Mouse (Mus musculus) cortical plate, adult 2 months (tissue): ENCODE measurements around the gene Cad. TPM values are rescaled to one million over a fixed set of nuclear protein-coding genes. Genes with fewer than 3 reads are reported as not detected.
"Not testable (repeated sequence)": the region's sequence is repeated elsewhere in the genome, so short reads cannot be mapped to it uniquely, and the experiment has no call there.

Source experiments
- H3K27ac ChIP-seq: fragments of 200-500 bp; 2 replicates; pipeline ENCODE4 v1.5.1; 2012; ENCODE audit warnings: low read length, control low read depth, inconsistent platforms; ENCODE audit not compliant: insufficient read depth
- H3K4me1 ChIP-seq: fragments of 200-500 bp; 2 replicates; pipeline ENCODE4 v1.6.1; 2011; ENCODE audit warnings: low read length; ENCODE audit not compliant: control insufficient read depth, insufficient read depth
- H3K4me3 ChIP-seq: fragments of 200-500 bp; 2 replicates; pipeline ENCODE4 v1.5.1; 2011; ENCODE audit warnings: mild to moderate bottlenecking, low read length, control low read depth; ENCODE audit not compliant: insufficient read depth
- CTCF ChIP-seq: fragments of 200-500 bp; IDR thresholded peaks from 2 replicates; pipeline ENCODE4 v1.5.1; 2011; ENCODE audit warnings: mild to moderate bottlenecking, control low read depth, low read length; ENCODE audit not compliant: insufficient read depth; ENCODE audit errors: extremely low read depth
- POLR2A ChIP-seq: fragments of 200-500 bp; IDR thresholded peaks from 2 replicates; pipeline ENCODE4 v1.6.1; 2011; ENCODE audit warnings: mild to moderate bottlenecking, low read length, control low read depth; ENCODE audit not compliant: insufficient read depth; ENCODE audit errors: extremely low read depth
- polyA plus RNA-seq: library from polyadenylated mRNA; depleted of rRNA; stranded (reverse); fragments of >200 nt; gene quantifications from 2 replicates; pipeline ENCODE4 v1.2.3, GENCODE M21; 2012; rRNA removed

Cad gene
- polyA plus RNA-seq, result 13.4 and 14.1 TPM in 2 replicates

DNA sequence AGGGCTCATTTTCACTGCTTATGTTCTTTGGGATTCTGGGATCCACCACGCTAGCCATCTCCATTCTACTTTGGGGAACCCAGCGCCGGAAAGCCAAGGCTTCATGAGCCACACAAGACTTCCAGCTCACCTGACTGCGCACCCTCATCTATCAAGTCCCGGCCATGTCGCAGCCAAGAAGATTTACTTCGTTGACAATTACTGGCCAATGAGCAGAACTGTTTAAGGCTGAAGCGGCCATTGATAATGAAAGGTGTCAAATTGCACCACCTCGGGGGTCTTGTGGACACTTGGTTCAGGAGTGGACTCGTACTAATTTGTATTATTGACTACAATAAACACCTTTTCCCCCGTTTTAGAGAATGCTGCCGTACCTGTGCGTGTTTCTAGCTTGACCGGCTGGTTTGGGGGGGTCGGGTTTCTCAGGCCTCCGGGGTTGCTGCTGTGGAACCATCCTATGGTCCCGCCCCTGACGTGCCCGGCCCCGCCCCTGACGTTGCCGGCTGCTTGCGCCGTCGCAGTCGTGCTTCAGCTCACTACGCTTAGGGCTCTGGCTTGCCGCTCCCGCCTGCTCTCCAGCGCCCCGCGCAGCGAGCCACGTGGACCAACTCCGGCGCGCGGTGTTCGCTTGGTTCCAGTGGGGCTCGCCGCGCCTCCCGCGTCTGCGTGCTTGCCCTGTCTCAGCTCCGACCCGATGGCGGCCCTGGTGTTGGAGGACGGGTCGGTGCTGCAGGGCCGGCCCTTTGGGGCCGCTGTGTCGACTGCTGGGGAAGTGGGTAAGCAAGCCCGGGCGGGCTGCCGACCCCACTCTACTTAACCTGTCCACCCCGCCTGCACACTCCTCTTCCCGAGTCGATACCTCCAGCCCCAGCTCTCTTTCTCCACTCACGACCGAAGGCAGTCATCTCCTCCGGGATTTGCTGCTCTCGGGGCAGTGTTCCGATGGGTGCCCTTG lies at the start of gene Cad:
Cad (plus strand) TSS at position 520 of the 955 bp plus-strand sequence.
- H3K4me3 ChIP-seq, result peak within 1 kb of the TSS; percentile 64
- 0 out of 2 replicates have a peak within 1 kb of the TSS, but pooled peaks have one; percentile 25 for H3K27ac ChIP-seq
- peaks cover 4% of the 10 kb centered on the region; the same call in 1 of the 2 replicates for H3K4me1 ChIP-seq
- TF ChIP-seq CTCF, result no peak
- TF ChIP-seq POLR2A, result peak; percentile 62

DNA sequence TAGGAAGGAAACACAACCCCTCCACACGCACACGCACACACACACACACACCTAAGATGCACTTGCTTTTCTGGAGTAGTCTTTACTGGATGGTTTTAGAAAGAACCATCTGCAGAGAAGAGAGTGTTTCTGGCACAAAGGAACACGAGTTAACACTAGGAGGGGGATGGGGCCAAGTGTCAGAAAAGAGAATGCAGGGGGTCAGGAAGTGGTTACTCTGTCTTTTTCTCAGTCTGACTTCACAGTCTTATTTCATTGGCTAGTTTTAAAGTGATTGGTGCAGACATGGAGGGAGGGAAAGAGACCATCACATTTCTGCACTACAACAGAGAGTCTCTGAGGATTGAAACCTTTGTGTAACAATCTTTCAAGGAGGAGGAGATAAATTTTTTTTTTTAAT lies 41.8 kb upstream of the Cad start:
- H3K27ac ChIP-seq, result no peak overlapping the region
- H3K4me3 ChIP-seq, result no peak overlapping the region
- no peaks in the 10 kb centered on the region for H3K4me1 ChIP-seq
- TF ChIP-seq CTCF (no peak), POLR2A (no peak)

DNA sequence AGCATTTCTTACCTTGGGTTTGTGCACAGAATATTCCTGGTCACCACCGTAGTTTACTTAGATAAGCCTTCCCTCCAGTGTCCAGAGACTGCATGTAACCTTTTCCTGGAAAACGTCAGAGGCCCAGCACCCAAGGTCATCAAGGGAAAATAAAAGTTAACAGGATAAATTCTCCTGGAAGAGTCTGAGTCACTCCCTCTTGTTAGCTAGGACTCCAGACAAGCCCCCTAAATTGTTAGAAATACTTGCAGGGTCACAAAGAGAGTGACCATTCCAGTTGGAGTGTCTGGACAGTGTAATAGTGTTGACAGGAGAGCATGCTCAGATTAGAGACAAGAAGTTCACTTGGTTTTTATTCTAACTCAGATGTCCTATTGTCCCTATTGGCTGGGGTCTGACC lies 38.7 kb upstream of the Cad start:
- H3K4me3 ChIP-seq, result no peak overlapping the region
- no peak overlapping the region for H3K27ac ChIP-seq
- no peak for TF ChIP-seq POLR2A
- TF ChIP-seq CTCF, result no peak
- no peaks in the 10 kb centered on the region for H3K4me1 ChIP-seq

DNA sequence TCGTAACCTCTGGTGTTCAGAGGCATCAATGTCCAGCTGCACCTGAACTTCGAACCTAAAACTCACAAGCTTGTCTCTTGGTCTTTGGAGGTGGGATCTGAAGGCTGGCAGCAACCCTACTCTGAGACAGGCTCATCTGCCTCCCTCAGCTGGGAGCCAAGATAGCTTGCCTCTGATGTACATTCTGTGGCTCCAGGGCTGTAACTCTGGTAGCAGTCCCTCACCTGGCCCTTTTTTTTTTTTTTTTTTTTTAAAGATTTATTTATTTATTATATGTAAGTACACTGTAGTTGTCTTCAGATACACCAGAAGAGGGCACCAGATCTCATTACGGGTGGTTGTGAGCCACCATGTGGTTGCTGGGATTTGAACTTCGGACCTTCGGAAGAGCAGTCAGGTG lies 32.8 kb upstream of the Cad start:
- not testable (repeated sequence) for H3K4me1 ChIP-seq, H3K27ac ChIP-seq, H3K4me3 ChIP-seq

DNA sequence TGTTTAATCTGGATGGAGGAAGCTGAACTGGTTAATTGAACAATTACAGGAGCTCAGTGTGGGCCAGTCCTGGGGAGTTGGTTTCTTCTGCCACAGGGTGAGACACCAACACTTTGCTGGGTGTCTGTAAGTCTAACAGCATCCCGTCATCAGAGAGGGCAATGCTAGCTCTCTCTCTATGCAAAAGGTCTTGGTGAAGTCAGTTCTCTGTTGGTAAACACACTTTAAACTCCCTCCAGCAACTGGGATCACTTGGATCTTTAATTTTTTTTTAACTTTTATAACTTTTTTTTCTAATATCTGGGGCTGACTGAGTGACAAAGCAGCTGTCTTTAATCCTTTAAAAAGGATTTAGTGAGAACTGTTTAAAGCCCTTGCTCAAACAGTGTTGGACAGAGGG lies 31.9 kb upstream of the Cad start:
- TF ChIP-seq POLR2A, result no peak
- TF ChIP-seq CTCF, result no peak
- Histone ChIP-seq H3K4me3 (no peak overlapping the region), H3K4me1 (no peaks in the 10 kb centered on the region), H3K27ac (no peak overlapping the region)

DNA sequence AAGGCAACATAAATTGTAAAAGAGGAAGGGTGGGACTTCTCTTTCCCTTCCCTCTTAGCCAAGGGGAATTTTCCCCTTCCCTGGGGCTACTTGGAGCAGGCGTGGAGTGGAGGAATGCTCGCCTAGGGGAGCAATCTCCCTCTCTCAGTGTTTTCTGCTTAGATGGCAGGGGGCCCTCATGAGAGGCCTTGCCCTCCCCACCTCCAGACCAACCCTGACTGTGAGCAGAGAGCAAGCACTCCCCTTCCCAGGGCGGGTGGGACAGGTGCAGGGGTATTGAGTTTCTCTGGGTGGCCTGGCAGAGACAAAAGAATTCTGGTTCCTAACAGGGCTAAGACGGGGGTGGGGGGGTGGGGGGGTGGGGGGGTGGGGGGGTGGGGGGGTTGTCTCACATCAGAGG lies 31.3 kb upstream of the Cad start:
- Histone ChIP-seq H3K4me1 (no peaks in the 10 kb centered on the region), H3K4me3 (no peak overlapping the region), H3K27ac (no peak overlapping the region)
- TF ChIP-seq CTCF (no peak), POLR2A (no peak)

DNA sequence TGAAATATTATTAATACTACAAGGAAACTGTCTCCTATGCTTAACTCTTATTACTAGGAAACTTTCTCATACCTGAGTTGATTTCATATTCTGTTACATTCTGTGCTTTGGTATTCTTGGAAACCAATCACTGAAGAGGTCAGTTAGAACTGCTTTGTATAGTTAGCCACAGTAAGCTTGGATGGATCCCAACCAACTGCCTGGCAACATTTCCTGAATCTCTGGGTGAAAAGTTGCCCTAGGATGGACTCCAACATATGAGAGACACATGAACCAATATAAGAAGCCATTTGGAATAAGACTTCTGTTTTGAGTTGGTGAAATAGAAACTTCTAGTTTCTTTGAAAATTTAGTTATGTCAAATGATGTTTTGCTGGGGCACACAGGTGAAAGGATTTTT lies 29.9 kb upstream of the Cad start:
- TF ChIP-seq CTCF, result no peak
- TF ChIP-seq POLR2A, result no peak
- H3K4me3 ChIP-seq, result no peak overlapping the region
- no peaks in the 10 kb centered on the region for H3K4me1 ChIP-seq
- H3K27ac ChIP-seq, result no peak overlapping the region

DNA sequence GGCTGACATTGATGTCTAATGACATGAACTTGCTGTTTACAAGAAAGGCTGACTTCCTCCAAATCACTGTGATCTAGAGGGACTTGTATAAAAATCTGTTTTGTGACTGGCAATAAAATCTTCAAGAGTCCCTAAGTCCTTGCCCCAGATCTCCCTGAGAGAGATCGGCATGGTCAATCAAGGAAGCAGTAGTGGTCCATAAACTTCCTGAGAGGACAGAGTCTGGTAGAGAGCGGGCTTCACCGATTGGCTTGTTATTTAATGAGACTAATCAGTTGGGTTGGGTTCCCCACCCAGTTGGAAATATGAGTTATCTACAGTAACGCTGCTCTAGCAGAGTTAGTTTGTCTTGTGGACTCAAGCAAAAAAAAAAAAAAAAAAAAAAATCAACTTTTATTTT lies 23.7 kb upstream of the Cad start:
- no peak overlapping the region for H3K27ac ChIP-seq
- no peaks in the 10 kb centered on the region for H3K4me1 ChIP-seq
- TF ChIP-seq CTCF, result no peak
- TF ChIP-seq POLR2A, result no peak
- no peak overlapping the region for H3K4me3 ChIP-seq

DNA sequence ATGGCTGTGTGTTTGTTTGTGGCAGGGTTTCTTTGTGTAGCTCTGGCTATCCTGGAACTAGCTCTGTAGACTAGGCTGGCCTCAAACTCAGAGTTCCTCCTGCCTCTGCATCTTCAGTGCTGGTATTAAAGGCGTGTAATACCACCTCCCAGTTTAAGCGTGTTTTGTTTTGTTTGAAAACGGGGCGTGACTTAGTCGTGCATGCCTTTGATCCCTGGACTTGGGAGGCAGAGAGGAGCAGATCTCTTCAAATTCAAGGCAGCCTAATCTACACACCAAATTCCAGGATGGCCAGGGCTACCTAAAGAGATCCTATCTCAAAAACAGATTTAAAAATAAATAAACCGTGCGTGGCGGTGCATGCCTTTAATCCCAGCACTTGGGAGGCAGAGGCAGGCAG lies 23.1 kb upstream of the Cad start:
- Histone ChIP-seq H3K4me3 (no peak overlapping the region), H3K27ac (no peak overlapping the region), H3K4me1 (no peaks in the 10 kb centered on the region)
- TF ChIP-seq POLR2A (no peak), CTCF (no peak)

DNA sequence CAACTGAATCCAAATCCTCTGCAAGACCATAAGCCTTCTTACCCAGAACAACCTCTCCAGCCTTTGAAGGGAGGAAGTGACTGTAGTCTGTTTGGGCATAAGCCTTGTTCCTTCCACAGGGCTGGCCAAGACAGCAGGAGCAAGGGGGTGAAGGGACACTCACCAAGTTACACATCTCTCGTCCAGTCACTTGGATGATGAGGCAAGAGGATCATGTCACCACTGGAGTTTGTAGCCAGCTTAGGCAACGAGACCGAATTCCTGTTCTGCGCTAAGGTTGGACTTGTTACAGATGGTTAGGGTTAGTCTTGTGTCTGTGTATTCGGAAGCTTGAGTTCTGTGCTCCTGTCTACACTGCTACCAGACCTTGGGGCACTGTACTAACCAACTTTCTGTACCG lies 19.9 kb upstream of the Cad start:
- TF ChIP-seq POLR2A (no peak), CTCF (no peak)

DNA sequence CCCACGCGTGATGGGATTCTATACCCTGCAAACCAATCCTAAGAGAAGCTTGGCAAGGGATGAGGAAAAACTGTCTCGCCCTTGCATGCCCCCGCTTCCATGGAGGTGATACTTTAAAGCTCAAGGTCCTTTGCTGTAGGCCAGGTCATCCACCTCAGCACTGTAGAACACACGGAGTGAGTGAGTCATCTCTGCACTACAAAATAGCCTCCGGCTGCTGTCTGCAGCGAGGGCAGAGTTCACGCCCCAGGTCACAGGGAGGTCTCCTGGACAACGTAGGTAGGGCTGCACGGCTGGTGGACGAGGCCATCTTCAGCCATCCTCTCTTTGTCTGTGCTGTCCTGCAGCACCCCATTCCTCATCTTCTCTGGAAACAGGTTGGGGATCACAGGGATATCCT lies 18.0 kb upstream of the Cad start:
- H3K4me1 ChIP-seq, H3K27ac ChIP-seq, H3K4me3 ChIP-seq: not testable (repeated sequence)

More for the DNA sequence above, 19.9 kb upstream of the Cad start:
- Histone ChIP-seq H3K4me1 (no peaks in the 10 kb centered on the region), H3K4me3 (no peak overlapping the region), H3K27ac (no peak overlapping the region)
